In the genomic region with DNA sequence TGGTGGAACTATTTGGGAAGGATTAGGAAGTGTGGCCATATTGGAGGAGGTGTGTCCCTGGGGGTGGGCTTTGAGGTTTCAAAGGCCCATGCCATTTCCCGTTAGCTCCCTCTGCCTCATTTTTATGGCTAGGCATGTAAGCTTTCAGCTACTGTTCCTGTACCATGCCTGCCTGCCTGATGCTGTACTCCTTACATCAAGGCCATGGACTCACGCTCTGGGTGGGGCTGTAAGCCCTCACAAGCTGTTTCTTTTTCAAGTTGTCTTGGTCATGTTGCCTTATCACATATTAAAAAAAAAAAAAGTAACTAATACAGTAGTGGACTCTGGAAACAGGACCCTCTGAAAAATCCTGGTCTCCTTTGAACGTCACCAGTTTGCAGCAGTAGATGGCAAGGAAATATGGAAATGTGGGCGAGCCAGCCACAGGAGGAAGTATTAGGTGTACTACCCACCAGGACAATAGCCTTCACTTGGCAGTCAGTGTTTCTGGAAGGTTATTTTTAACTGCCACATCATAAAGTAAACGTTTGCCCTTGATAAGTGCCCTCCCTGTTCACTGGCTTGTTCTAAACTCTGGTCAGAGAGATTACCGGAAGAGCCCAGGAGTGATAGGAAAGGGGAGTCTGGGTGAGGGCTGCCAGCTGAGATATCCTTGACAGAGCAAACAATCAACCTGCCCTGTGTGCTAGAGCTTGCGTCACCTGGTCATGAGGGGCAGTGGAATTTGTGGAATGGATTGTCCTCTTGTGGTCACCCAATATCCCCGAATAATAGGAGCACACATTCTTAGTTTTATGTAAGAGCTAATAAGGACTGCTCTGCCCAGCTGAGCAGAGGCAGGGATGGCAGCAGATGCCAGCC, we compare ENCODE assay signal across 9 mouse cellular contexts.
DNase-seq lines count a peak whose midpoint lies in the region; ATAC-seq and TF ChIP-seq lines count a peak whose summit lies in the region.
"Had no signal": no experiment of that assay in that cellular context is flagged by ENCODE, and none has a peak within 500 bp of the region (broad histone marks: within the 10 kb centered on the region; RNA-seq: fewer than 3 reads in every experiment).

No protein-coding gene starts in this region.

- no peak for TF ChIP-seq EP300 in stomach, postnatal 0 days (optimal IDR thresholded peaks at IDR 0.05)

- no peak for TF ChIP-seq CTCF in lung, embryonic 14.5 days (IDR thresholded peaks at IDR 0.05; ENCODE audit: low read depth)
- TF ChIP-seq CTCF in stomach, postnatal 0 days (IDR thresholded peaks at IDR 0.05; ENCODE audit: low read depth) = 0 out of 2 replicates have a peak, but pooled peaks have one; percentile 7

- peak overlapping the region; percentile 90 for H3K27ac ChIP-seq in heart, embryonic 12.5 days (ENCODE audit: poor library complexity, severe bottlenecking)
- peak overlapping the region; percentile 48; the same call in 1 of the 2 replicates for H3K27ac ChIP-seq in intestine, embryonic 15.5 days
- peak overlapping the region; percentile 71 for H3K27ac ChIP-seq in lung, embryonic 14.5 days (ENCODE audit: low read depth)
- peak overlapping the region; percentile 69 for H3K27ac ChIP-seq in stomach, postnatal 0 days (replicated peaks)

- no peaks in the 10 kb centered on the region for H3K9me3 ChIP-seq in heart, embryonic 12.5 days (replicated peaks)
- no peaks in the 10 kb centered on the region for H3K9me3 ChIP-seq in intestine, embryonic 15.5 days
- no peaks in the 10 kb centered on the region for H3K9me3 ChIP-seq in lung, embryonic 14.5 days (ENCODE audit: low read depth, low read length)
- 0 out of 2 replicates have a peak, but pooled peaks cover 2% of the 10 kb centered on the region for H3K9me3 ChIP-seq in stomach, postnatal 0 days (ENCODE audit: control insufficient read depth, low read length)

- H3K27me3 ChIP-seq in heart, embryonic 12.5 days (replicated peaks) = no peaks in the 10 kb centered on the region
- no peaks in the 10 kb centered on the region for H3K27me3 ChIP-seq in intestine, embryonic 15.5 days (replicated peaks)
- H3K27me3 ChIP-seq in lung, embryonic 14.5 days (ENCODE audit: insufficient read depth, low read length) = no peaks in the 10 kb centered on the region
- no peaks in the 10 kb centered on the region for H3K27me3 ChIP-seq in stomach, postnatal 0 days (ENCODE audit: control insufficient read depth, insufficient read depth, low read length)

- no peaks in the 10 kb centered on the region for H3K36me3 ChIP-seq in heart, embryonic 12.5 days
- H3K36me3 ChIP-seq in intestine, embryonic 15.5 days = no peaks in the 10 kb centered on the region
- H3K36me3 ChIP-seq in lung, embryonic 14.5 days (ENCODE audit: insufficient read depth) = no peaks in the 10 kb centered on the region
- no peaks in the 10 kb centered on the region for H3K36me3 ChIP-seq in stomach, postnatal 0 days (ENCODE audit: control insufficient read depth, insufficient read depth, low read length)

- peak; percentile 65 for DNase-seq in lung, embryonic 14.5 days
- peak; percentile 65 for DNase-seq in stomach, postnatal 0 days (ENCODE audit: low spot score)
- no peak for DNase-seq in kidney, postnatal 36 days
- DNase-seq in cerebellum, postnatal 10 days = no peak
- DNase-seq in frontal cortex, postnatal 36 days (ENCODE audit: low spot score in 2 of 2) = no peak
- DNase-seq: kidney, postnatal 10 days; right cerebral cortex, adult 18-20 months had no signal

- WGBS in heart, embryonic 12.5 days = 30% methylated on average over 8 of the region's 8 CpGs
- WGBS in intestine, embryonic 15.5 days = 50% methylated on average over 8 of the region's 8 CpGs
- 42% methylated on average over 8 of the region's 8 CpGs for WGBS in lung, embryonic 14.5 days
- 53% methylated on average over 8 of the region's 8 CpGs for WGBS in stomach, postnatal 0 days

- H3K4me3 ChIP-seq in heart, embryonic 12.5 days = no peak overlapping the region
- H3K4me3 ChIP-seq in intestine, embryonic 15.5 days (replicated peaks) = no peak overlapping the region
- no peak overlapping the region for H3K4me3 ChIP-seq in lung, embryonic 14.5 days (ENCODE audit: low read depth, low read length)
- H3K4me3 ChIP-seq in stomach, postnatal 0 days (ENCODE audit: low read depth, low read length) = no peak overlapping the region

- H3K4me1 ChIP-seq in heart, embryonic 12.5 days (replicated peaks) = peaks cover 39% of the 10 kb centered on the region
- peaks cover 7% of the 10 kb centered on the region for H3K4me1 ChIP-seq in intestine, embryonic 15.5 days (replicated peaks)
- no peaks in the 10 kb centered on the region for H3K4me1 ChIP-seq in lung, embryonic 14.5 days (ENCODE audit: insufficient read depth)
- H3K4me1 ChIP-seq in stomach, postnatal 0 days (replicated peaks; ENCODE audit: control insufficient read depth, insufficient read depth) = no peaks in the 10 kb centered on the region

- ATAC-seq in heart, embryonic 12.5 days (ENCODE audit: insufficient number of reproducible peaks, low FRiP score) = peak; percentile 86
- peak; percentile 96 for ATAC-seq in intestine, embryonic 15.5 days
- peak; percentile 92 for ATAC-seq in lung, embryonic 14.5 days (ENCODE audit: insufficient read depth)
- ATAC-seq in stomach, postnatal 0 days (ENCODE audit: low FRiP score, low TSS enrichment) = peak; percentile 98

- no peak overlapping the region for H3K9ac ChIP-seq in heart, embryonic 12.5 days
- no peak overlapping the region for H3K9ac ChIP-seq in intestine, embryonic 15.5 days
- no peak overlapping the region for H3K9ac ChIP-seq in lung, embryonic 14.5 days
- no peak overlapping the region for H3K9ac ChIP-seq in stomach, postnatal 0 days (ENCODE audit: low read length)

- H3K4me2 ChIP-seq in heart, embryonic 12.5 days = peak overlapping the region; percentile 39
- no peak overlapping the region for H3K4me2 ChIP-seq in intestine, embryonic 15.5 days (replicated peaks)
- H3K4me2 ChIP-seq in lung, embryonic 14.5 days = no peak overlapping the region
- H3K4me2 ChIP-seq in stomach, postnatal 0 days (replicated peaks; ENCODE audit: low read depth) = no peak overlapping the region

Comparison
In these comparisons a context has a peak if more than half of its experiments do, and no peak if none do; other contexts are left out.
1. DNase-seq: peak in lung, embryonic 14.5 days (single experiment) and stomach, postnatal 0 days (single experiment); none in kidney, postnatal 36 days (0 of 2), cerebellum, postnatal 10 days (0 of 2) and frontal cortex, postnatal 36 days (0 of 2).
2. Peak in every context shown above with its lines, with median percentiles within 50 percentile points of each other: ATAC-seq and H3K27ac ChIP-seq.